Mouse (Mus musculus) bone marrow macrophage, adult 2 months (primary cell): ENCODE results near the gene Golga2.

Experiments
- CTCF ChIP-seq: IDR thresholded peaks from 2 replicates; pipeline ENCODE4 v1.5.1; 2012; ENCODE audit warnings: low read depth, mild to moderate bottlenecking, low read length, moderate library complexity
- POLR2A ChIP-seq: IDR thresholded peaks from 2 replicates; pipeline ENCODE4 v1.6.1; 2012; ENCODE audit warnings: mild to moderate bottlenecking, low read depth, low read length, borderline replicate concordance

DNA sequence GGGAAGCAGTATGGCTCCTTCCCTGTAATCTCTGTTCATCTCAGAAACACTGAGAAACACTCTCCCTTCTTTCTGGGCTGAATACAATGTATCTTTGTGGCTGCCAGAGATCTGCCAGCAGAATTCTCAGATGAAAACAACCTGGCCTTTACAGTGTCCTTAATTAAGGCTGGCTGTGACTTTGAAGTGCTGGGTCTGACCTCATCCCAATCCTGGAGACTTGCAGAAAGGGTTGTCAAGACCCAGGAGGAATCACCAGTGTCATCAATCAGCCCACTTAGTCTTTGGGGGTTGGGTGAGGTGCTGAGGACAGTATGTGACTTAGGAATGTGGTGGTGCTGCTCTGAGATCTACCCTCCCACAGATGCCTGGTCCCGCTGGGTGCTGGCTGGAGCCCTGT is 33.8 kb upstream of the Golga2 start:
- no peak for TF ChIP-seq CTCF
- no peak for TF ChIP-seq POLR2A
